Mouse (Mus musculus) CH12F3 (cell line): Measurements from ENCODE around the gene Hoxa7.

Source experiments
- in situ Hi-C: fragments of 300-500 bp; cut with MboI; formaldehyde crosslinking; loops from 2 replicates; pipeline ENCODE4 v1.14.3; 2020; ENCODE audit warnings: low sequenced_read_pairs

Hoxa7 gene

DNA sequence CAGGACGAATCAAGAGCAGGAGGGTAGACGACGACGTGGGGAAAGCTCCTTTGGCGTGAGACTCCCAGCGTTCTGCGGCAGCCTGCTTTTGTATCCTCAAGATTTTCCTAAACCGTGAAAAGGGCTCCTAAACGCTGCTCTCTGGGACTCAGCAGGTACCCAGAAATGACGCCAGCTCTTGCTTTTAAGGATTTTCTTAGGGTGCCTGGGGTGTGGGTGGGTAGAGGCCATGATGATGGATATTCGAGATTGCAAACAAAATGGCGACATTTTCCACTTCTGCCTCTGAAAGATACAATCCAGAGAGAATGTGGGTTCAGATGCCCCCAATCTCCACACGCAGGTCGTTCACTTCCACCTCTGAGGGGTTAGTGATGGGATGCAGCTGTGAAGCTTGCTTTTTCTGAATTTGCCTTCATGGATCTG lies 53.9 kb downstream of the Hoxa7 start:
- in situ Hi-C loops: no loop called here

DNA sequence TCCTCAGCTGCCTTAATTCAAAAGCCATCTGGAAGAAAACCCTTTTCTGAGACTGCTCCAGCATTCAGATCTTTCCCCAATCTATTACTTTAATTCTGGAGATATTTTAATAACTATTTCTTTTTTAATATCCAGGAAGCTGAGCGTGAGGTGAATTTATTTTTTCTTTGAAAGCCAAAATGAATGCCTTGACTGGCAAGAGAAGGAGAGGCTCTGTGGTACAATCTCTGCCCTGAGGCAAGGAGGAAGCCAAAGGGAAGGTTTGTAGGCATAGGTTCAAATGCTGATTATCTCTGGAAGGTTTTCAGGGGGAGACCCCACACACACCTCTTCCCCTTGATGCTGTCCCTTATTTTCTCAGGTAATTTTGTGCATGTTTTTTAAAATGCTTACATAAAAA lies 54.5 kb downstream of the Hoxa7 start:
- in situ Hi-C loops: no loop called here

DNA sequence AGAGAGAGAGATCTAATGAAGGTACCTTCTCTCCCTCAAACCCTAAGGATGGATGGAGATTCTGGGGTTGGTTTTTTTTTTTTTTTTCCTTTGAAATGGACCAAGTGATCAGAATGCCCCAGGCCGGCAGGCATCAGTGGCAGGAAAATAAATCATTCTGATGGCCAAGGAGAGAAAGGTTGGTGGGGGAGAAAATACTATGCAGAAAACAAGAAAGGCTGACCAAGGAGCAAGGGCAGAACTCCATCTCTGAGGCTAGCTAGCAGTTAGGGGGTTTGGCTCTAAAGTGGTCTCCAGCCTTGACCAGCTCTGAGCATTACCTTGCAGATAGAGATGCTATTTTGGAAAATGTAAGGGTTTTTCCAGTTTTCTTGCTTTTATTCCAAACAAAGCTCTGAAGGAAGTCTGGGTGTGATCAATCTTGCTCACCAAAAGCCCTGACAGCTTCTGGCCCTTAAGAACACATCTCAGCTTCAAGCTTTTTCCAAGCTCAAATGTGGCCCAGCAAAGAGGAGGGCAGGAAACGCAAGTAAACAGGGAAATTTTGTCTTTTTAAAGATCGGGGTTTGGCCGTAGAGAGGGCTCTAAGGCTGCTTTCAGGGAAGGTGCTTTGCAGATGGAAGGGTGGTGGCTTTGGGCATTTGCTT lies 55.1 kb downstream of the Hoxa7 start:
- in situ Hi-C loops: no loop called here

DNA sequence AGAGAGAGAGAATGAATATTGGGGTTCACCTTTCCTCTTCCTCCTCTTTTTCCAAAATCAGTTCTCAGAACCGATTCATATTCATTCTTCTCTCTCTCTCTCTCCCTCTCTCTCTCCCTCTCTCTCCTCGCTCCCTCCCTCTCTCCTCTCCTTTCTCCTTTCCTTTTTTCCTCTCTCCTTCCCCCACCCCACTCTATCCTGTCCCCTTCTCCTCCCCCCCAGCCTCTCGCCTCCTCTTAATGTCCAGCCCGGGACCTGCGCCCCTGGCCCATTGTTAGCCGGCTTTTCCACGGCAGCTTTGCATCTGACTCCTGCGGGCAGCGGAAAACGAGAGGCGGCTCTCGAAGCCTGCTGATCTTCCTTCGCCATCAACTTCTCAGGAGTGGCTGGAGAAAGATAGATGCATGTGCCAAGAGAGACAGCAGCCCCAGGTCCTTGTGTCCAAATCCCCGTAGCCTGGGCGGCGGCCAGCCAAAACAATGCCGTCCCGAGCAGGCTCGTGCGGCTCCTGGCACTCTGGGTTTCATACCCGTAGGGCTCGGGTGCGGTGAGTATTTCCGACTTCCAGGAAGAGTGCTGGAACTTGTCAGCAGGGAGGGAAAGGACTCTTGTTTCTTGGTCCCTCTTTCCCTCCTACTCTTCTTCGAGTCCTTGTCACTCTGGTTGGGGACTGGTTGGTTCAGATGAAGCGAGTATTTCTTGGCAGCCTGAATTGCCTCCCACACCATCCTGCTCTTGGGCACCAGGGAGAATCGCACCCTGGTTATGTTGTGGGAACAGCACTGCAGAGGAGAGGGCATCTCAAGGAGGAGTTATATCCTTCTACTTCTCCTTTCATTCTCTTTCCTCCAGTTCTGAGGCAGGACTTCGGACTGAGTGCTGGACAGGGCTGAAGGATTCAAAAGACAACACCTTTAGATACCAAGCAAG lies 55.9 kb downstream of the Hoxa7 start:
- in situ Hi-C loops: no loop called here

DNA sequence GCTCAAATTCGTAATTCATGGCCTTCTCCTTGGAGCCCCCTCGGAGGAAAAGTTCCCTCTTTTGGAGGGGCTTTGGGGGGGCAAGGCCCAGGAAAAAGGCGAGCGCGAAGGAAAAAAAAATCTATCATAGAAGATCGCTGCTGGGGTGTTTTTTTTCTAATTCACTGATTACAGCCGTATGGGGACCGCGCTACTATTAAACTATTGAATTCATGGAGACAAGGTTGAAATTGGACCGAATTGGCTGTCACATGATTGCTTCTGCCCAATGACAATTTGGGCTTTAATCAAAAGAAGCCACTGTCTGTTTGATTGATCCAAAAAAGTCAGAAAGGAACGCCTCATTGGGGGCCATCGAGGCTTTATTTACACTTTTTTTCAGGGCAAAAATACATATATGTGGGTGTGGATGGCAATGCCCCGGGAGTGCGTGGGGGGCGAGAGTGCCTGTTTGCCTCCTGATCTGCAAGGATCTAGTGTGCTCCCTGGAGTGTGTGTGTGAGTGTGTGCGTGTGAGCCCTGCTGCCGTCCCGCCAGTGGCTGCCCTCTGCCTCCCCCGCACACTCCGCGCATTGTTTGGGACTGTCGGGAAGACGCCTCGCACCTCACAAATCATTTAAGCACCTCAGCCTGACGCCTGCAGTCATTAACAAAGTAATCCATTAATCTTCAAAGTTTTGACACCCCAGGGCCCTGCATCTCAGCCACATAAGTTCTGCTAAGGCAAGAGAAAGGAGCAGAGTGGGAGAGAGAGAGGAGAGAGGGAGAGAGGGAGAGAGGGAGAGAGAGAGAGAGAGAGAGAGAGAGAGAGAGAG lies 56.8 kb downstream of the Hoxa7 start, which contains the start of gene Hoxa2:
TSS of gene Hoxa2 (minus strand) at position 206 of the 815 bp plus-strand sequence.
- in situ Hi-C loops: no loop called here
